Mouse (Mus musculus) heart, postnatal 0 days (tissue): ENCODE data around the gene Gm773. TPM values are rescaled to one million over a fixed set of nuclear protein-coding genes. Genes with fewer than 3 reads are reported as not detected.
"Not testable (repeated sequence)": the region's sequence is repeated elsewhere in the genome, so short reads cannot be mapped to it uniquely, and the experiment has no call there.

Experiments used
- ATAC-seq: fragments of 200-750 bp; cut with Nextera tagmentation; 2 replicates; pipeline ENCODE4 v1.8.0; 2017; ENCODE audit warnings: low read depth, moderate number of reproducible peaks, moderate library complexity; ENCODE audit not compliant: insufficient read depth
- DNase-seq: peaks from one replicate; pipeline ENCODE4 v3.0.0-alpha.2; 2016; ENCODE audit warnings: low spot score
- H3K27ac ChIP-seq: fragments of 300-500 bp; sonication (generic); 2 replicates; pipeline ENCODE4 v1.5.1; 2014; ENCODE audit warnings: low read depth, mild to moderate bottlenecking
- H3K27me3 ChIP-seq: fragments of 300-500 bp; sonication (generic); 2 replicates; pipeline ENCODE4 v1.6.1; 2014; ENCODE audit warnings: low read length, mixed read lengths; ENCODE audit not compliant: control insufficient read depth, insufficient read depth
- H3K36me3 ChIP-seq: fragments of 300-500 bp; sonication (generic); replicated peaks from 2 replicates; pipeline ENCODE4 v1.6.1; 2014; ENCODE audit warnings: low read length, mixed read lengths; ENCODE audit not compliant: control insufficient read depth, insufficient read depth
- H3K4me1 ChIP-seq: fragments of 300-500 bp; sonication (generic); 2 replicates; pipeline ENCODE4 v1.6.1; 2014; ENCODE audit warnings: antibody characterized with exemption; ENCODE audit not compliant: control insufficient read depth, insufficient read depth
- H3K4me2 ChIP-seq: fragments of 300-500 bp; sonication (generic); 2 replicates; pipeline ENCODE4 v1.6.1; 2014; ENCODE audit warnings: low read depth, mild to moderate bottlenecking, low read length, moderate library complexity
- H3K4me3 ChIP-seq: fragments of 300-500 bp; sonication (generic); 2 replicates; pipeline ENCODE4 v1.5.1; 2014; ENCODE audit warnings: low read depth, low read length
- H3K9ac ChIP-seq: fragments of 300-500 bp; sonication (generic); replicated peaks from 2 replicates; pipeline ENCODE4 v1.6.1; 2014; ENCODE audit warnings: low read depth, low read length, mixed read lengths
- H3K9me3 ChIP-seq: fragments of 300-500 bp; sonication (generic); replicated peaks from 2 replicates; pipeline ENCODE4 v1.6.1; 2016; ENCODE audit warnings: low read length; ENCODE audit not compliant: control insufficient read depth
- CTCF ChIP-seq: IDR thresholded peaks from 2 replicates; pipeline ENCODE4 v1.5.1; 2016; ENCODE audit warnings: antibody characterized with exemption, control low read depth, low read depth
- EP300 ChIP-seq: IDR thresholded peaks from 2 replicates; pipeline ENCODE4 v1.6.1; 2016; ENCODE audit warnings: antibody characterized with exemption, low read depth
- WGBS: fragments of 180-500 bp; shearing (Covaris S2); extraction: QIAGEN DNeasy Blood & Tissue Kit; methylation state at CpG from one replicate; pipeline ENCODE4 v1.1.7; 2014; 5-methylcytosine and 5-hydroxymethylcytosine counted together
- polyA plus RNA-seq: library from polyadenylated mRNA; unstranded; fragments of >200 nt; fragmentation: Nextera tagmentation; extraction: Ambion mirVana; gene quantifications from 2 replicates; pipeline ENCODE4 v1.2.1, GENCODE M21; 2015
- total RNA-seq: library from RNA; depleted of rRNA; stranded (reverse); fragments of >200 nt; gene quantifications from 2 replicates; pipeline ENCODE4 v1.2.3, GENCODE M21; 2014; ENCODE audit warnings: low replicate concordance; rRNA removed

Gene Gm773
- total RNA-seq, result not detected in 2 replicates
- polyA plus RNA-seq, result not detected in 2 replicates

DNA sequence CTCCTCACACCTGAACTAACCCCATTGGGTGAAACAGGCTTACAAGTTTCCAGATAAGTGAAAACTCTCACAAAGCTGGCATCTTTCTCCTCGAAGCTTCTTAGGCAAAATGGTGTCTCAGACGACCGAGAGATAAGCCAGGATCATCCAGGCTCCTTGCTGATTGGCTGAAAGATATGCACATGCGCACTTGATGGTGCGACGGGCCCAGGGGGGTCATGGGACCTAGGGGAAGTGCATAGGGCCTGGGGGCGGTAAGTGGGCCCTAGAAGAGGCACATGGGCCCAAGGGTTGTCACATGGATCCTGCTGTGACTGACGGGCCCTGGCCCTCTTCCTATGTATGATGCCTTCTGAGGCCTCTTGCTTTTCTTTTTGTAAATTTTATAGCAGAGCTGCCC is at the start of gene Gm773:
Gm773 (minus strand) TSS at position 111 of the 400 bp plus-strand sequence.
- Histone ChIP-seq H3K4me3 (no peak within 1 kb of the TSS), H3K4me1 (no peaks in the 10 kb centered on the region), H3K27me3 (no peaks in the 10 kb centered on the region), H3K9me3 (no peaks in the 10 kb centered on the region), H3K9ac (no peak within 1 kb of the TSS), H3K27ac (no peak within 1 kb of the TSS), H3K36me3 (no peaks in the 10 kb centered on the region), H3K4me2 (no peak within 1 kb of the TSS)
- TF ChIP-seq EP300 (no peak), CTCF (no peak)
- DNase-seq (no peak), ATAC-seq (no peak)
- whole genome bisulfite sequencing, result 74% methylated on average over 8 of the region's 8 CpGs

DNA sequence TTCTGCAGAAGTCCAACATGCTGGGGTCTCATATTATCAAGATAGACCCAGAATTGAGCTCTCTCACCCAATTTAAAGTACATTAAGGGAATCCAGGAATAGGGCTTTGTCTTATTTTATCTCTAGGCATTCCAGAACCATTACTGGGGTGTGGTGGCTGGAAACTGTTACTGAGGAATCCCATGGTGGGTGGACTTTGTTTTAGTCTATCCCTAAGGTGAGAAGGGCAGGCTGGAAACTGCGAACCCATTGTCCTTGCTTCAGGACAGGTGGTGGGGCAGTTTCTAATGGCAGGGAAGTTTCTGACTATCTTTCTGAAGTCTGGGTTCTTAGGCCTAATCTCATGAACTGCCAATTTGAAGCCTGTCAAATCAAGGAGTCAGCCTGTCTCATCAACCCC is 26.2 kb downstream of the Gm773 start:
- H3K4me2 ChIP-seq, H3K4me3 ChIP-seq, H3K9ac ChIP-seq, H3K27me3 ChIP-seq, DNase-seq, H3K36me3 ChIP-seq, H3K9me3 ChIP-seq, H3K27ac ChIP-seq, H3K4me1 ChIP-seq, ATAC-seq: not testable (repeated sequence)
- no CpG with 5 or more reads among the region's 1 CpGs for WGBS

DNA sequence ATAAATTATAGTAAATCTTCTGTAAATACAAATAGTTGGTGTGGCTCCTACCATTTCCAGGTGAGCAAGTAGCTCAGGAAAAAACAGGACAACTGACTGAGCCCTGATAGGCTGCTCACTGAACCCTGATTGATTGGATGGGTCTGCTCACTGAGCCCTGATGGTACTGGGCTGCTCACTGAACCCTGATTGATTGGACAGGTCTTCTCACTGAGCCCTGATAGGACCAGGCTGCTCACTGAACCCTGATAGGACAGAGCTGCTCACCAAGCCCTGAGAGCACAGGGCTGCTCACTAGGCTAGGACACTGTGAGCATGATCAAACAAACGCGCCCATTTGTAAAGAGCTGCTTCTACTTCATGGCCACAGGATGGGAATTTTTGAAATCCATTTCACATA is 61.3 kb downstream of the Gm773 start:
- DNase-seq (no peak), ATAC-seq (no peak)
- WGBS, result 74% methylated on average over 2 of the region's 2 CpGs
- no peak for TF ChIP-seq EP300
- no peak for TF ChIP-seq CTCF
- H3K27ac ChIP-seq, result no peak overlapping the region
- no peak overlapping the region for H3K4me3 ChIP-seq
- no peaks in the 10 kb centered on the region for H3K9me3 ChIP-seq
- H3K4me1 ChIP-seq, result no peaks in the 10 kb centered on the region
- H3K36me3 ChIP-seq, result no peaks in the 10 kb centered on the region
- H3K9ac ChIP-seq, result no peak overlapping the region
- H3K4me2 ChIP-seq, result no peak overlapping the region
- H3K27me3 ChIP-seq, result no peaks in the 10 kb centered on the region

Other genes with a start within 250 kb of the Gm773 start
- gene 3830403N18Rik, start 76.3 kb downstream of the Gm773 start, total RNA-seq, result 0.27 TPM in 1 of 2 replicates, not detected in the other
- gene 3830403N18Rik, start 76.3 kb downstream of the Gm773 start, polyA plus RNA-seq, result 5.0 and 5.3 TPM in 2 replicates
- 2.2 and 10.3 TPM in 2 replicates for gene Zfp449, start 133.5 kb upstream of the Gm773 start, total RNA-seq
- gene Zfp449, start 133.5 kb upstream of the Gm773 start, polyA plus RNA-seq, result 3.3 and 3.5 TPM in 2 replicates
- gene Smim10l2a, start 161.7 kb upstream of the Gm773 start, total RNA-seq, result not detected in 2 replicates
- 0.78 and 1.2 TPM in 2 replicates for gene Smim10l2a, start 161.7 kb upstream of the Gm773 start, polyA plus RNA-seq
- gene Gm2174, start 235.1 kb upstream of the Gm773 start, total RNA-seq, result not detected in 2 replicates
- 1.5 and 1.6 TPM in 2 replicates for gene Gm2174, start 235.1 kb upstream of the Gm773 start, polyA plus RNA-seq
- 13.5 and 14.7 TPM in 2 replicates for gene Ints6l, start 242.0 kb upstream of the Gm773 start, total RNA-seq
- 10.8 TPM in 2 replicates for gene Ints6l, start 242.0 kb upstream of the Gm773 start, polyA plus RNA-seq